8 mouse cellular contexts compared by ENCODE assay signal in genomic region chrX:140456279-140456731, GRCm38 (mm10). TPM values are rescaled to one million over a fixed set of nuclear protein-coding genes. Genes with fewer than 3 reads are reported as not detected.
A peak's percentile ranks its signal among the peaks of the same experiment; 100 is the strongest.
DNase-seq lines count a peak whose midpoint lies in the region; ATAC-seq and TF ChIP-seq lines count a peak whose summit lies in the region.

Gene Prps1, plus strand, starts transcription at chrX:140456613.

- peak; percentile 95 to 99 for ATAC-seq in hematopoietic stem cell, adult 5-6 weeks (replicated peaks in 1 of 2; ENCODE audit: insufficient read depth in 1 of 2, low FRiP score in 2 of 2, low TSS enrichment in 1 of 2, low read depth in 1 of 2, poor library complexity in 2 of 2, severe bottlenecking in 2 of 2)
- peak; percentile 97 for ATAC-seq in lung, embryonic 16.5 days (ENCODE audit: low read depth)

- peak within 1 kb of the TSS; percentile 91 for H3K9ac ChIP-seq in MEL (ENCODE audit: control insufficient read depth, low read depth, low read length, poor library complexity, severe bottlenecking)
- peak within 1 kb of the TSS; percentile 64 for H3K9ac ChIP-seq in lung, embryonic 16.5 days (ENCODE audit: low read length)

- peaks cover 0 to 14% of the 10 kb centered on the region in 2 experiments; a peak in 2 of 4 replicates for H3K36me3 ChIP-seq in MEL (ENCODE audit: control insufficient read depth in 1 of 2, insufficient read depth in 2 of 2, low read length in 2 of 2)
- H3K36me3 ChIP-seq in lung, embryonic 16.5 days (ENCODE audit: control insufficient read depth, insufficient read depth, low read length), result no peaks in the 10 kb centered on the region

- peak within 1 kb of the TSS; percentile 83 to 95 for H3K4me3 ChIP-seq in MEL (ENCODE audit: control insufficient read depth in 1 of 2, insufficient read depth in 1 of 2, low read depth in 2 of 2, low read length in 2 of 2)
- H3K4me3 ChIP-seq in cerebellum, adult 2 months (replicated peaks; ENCODE audit: insufficient read depth, low read depth, low read length), result peak within 1 kb of the TSS; percentile 90
- H3K4me3 ChIP-seq in lung, embryonic 16.5 days (ENCODE audit: low read length), result peak within 1 kb of the TSS; percentile 62

- peak within 1 kb of the TSS; percentile 71 for H3K4me2 ChIP-seq in lung, embryonic 16.5 days (ENCODE audit: low read depth, low read length)

- TF ChIP-seq RAD21 in MEL (IDR thresholded peaks at IDR 0.05; ENCODE audit: low read depth, low read length), result no peak

- peaks cover 3 to 5% of the 10 kb centered on the region in 2 experiments; a peak in 2 of 4 replicates for H3K4me1 ChIP-seq in MEL (ENCODE audit: control insufficient read depth in 1 of 2, insufficient read depth in 2 of 2, low read length in 2 of 2)
- H3K4me1 ChIP-seq in cerebellum, adult 2 months (ENCODE audit: control insufficient read depth, insufficient read depth, low read length), result no peaks in the 10 kb centered on the region
- H3K4me1 ChIP-seq in lung, embryonic 16.5 days (replicated peaks; ENCODE audit: control insufficient read depth, insufficient read depth, low read length), result no peaks in the 10 kb centered on the region

- peak; percentile 79 to 96 for TF ChIP-seq POLR2A in MEL (IDR thresholded peaks at IDR 0.05; ENCODE audit: control insufficient read depth in 1 of 2, insufficient read depth in 1 of 2, low read depth in 1 of 2, low read length in 2 of 2, poor library complexity in 1 of 2)
- TF ChIP-seq POLR2A in cerebellum, adult 2 months (IDR thresholded peaks at IDR 0.05; ENCODE audit: borderline replicate concordance, insufficient read depth, low read length), result peak; percentile 64; the same call in 1 of the 2 replicates

- TF ChIP-seq CTCF in MEL (IDR thresholded peaks at IDR 0.05 in 2 of 3, conservative IDR thresholded peaks at IDR 0.05 in 1 of 3; ENCODE audit: control insufficient read depth in 1 of 3, insufficient read depth in 1 of 3, low read depth in 2 of 3, low read length in 3 of 3, poor library complexity in 1 of 3, severe bottlenecking in 1 of 3), result no peak
- no peak for TF ChIP-seq CTCF in cerebellum, adult 2 months (IDR thresholded peaks at IDR 0.05; ENCODE audit: borderline replicate concordance, insufficient read depth, low read depth, low read length)

- no peaks in the 10 kb centered on the region for H3K9me3 ChIP-seq in MEL (replicated peaks; ENCODE audit: insufficient read depth, low read length)
- no peaks in the 10 kb centered on the region for H3K9me3 ChIP-seq in lung, embryonic 16.5 days (ENCODE audit: control insufficient read depth, low read length)

- 14% methylated on average over 26 of the region's 26 CpGs for WGBS in cerebellum, adult 2 months
- whole genome bisulfite sequencing in lung, embryonic 16.5 days, result 22% methylated on average over 26 of the region's 26 CpGs

- no peaks in the 10 kb centered on the region; a peak in 1 of 4 replicates for H3K27me3 ChIP-seq in MEL (ENCODE audit: control insufficient read depth in 1 of 2, insufficient read depth in 2 of 2, low read length in 2 of 2)
- H3K27me3 ChIP-seq in cerebellum, adult 2 months (ENCODE audit: control insufficient read depth, insufficient read depth, low read length), result no peaks in the 10 kb centered on the region
- H3K27me3 ChIP-seq in lung, embryonic 16.5 days (ENCODE audit: control insufficient read depth, insufficient read depth, low read depth, low read length), result 0 out of 2 replicates have a peak, but pooled peaks cover 3% of the 10 kb centered on the region

- 0 out of 4 replicates have a peak, but pooled peaks of 1 of the 2 experiments have one; percentile 14 for TF ChIP-seq EP300 in MEL (IDR thresholded peaks at IDR 0.05; ENCODE audit: low read depth in 1 of 2, low read length in 2 of 2)

- peak within 1 kb of the TSS; percentile 64 for H3K27ac ChIP-seq in MEL (ENCODE audit: control insufficient read depth, low read depth, low read length)
- H3K27ac ChIP-seq in cerebellum, adult 2 months (ENCODE audit: insufficient read depth, low read length), result peak within 1 kb of the TSS; percentile 35; the same call in 1 of the 2 replicates
- H3K27ac ChIP-seq in lung, embryonic 16.5 days (ENCODE audit: low read length), result no peak within 1 kb of the TSS

- peak; percentile 96 for DNase-seq in MEL (ENCODE audit: low read depth, low spot score)
- peak; percentile 83 to 84 for DNase-seq in cerebellum, adult 2 months
- peak; percentile 86 for DNase-seq in forelimb bud, embryonic 11.5 days (ENCODE audit: low read depth, low spot score)
- peak; percentile 47 for DNase-seq in layer of hippocampus, adult 9-10 months (ENCODE audit: low spot score)
- DNase-seq in ovary, postnatal 10 days (ENCODE audit: low spot score), result peak; percentile 50
- peak; percentile 77 to 88 for DNase-seq in thymus, postnatal 10 days (ENCODE audit: low spot score in 2 of 2)

- peaks cover 44% of the 10 kb centered on the region for H3K79me2 ChIP-seq in MEL (ENCODE audit: control insufficient read depth, insufficient read depth, low read length, poor library complexity)

TF ChIP-seq in MEL, 35 proteins besides CTCF, POLR2A, EP300 and RAD21:
- TF ChIP-seq GATA1 (IDR thresholded peaks at IDR 0.05; ENCODE audit: low read depth, low read length), result peak; percentile 45; the same call in 1 of the 2 replicates
- no peak; the same call in 1 of the 2 replicates for TF ChIP-seq ETS1 (IDR thresholded peaks at IDR 0.05; ENCODE audit: low read depth, low read length)
- TF ChIP-seq JUND (IDR thresholded peaks at IDR 0.05; ENCODE audit: low read depth, low read length), result no peak
- TF ChIP-seq UBTF (IDR thresholded peaks at IDR 0.05; ENCODE audit: borderline replicate concordance, insufficient read depth, low read depth, low read length), result no peak
- 0 out of 2 replicates have a peak, but pooled peaks have one; percentile 17 for TF ChIP-seq RCOR1 (IDR thresholded peaks at IDR 0.05; ENCODE audit: low read depth, low read length)
- no peak for TF ChIP-seq ZC3H11A (IDR thresholded peaks at IDR 0.05; ENCODE audit: low read depth, low read length)
- TF ChIP-seq POLR2AphosphoS5 (IDR thresholded peaks at IDR 0.05; ENCODE audit: borderline replicate concordance, low read depth, low read length), result no peak
- peak; percentile 68; the same call in 1 of the 2 replicates for TF ChIP-seq HCFC1 (IDR thresholded peaks at IDR 0.05; ENCODE audit: low read depth, low read length)
- no peak for TF ChIP-seq TAL1 (IDR thresholded peaks at IDR 0.05; ENCODE audit: low read length)
- TF ChIP-seq MXI1 (IDR thresholded peaks at IDR 0.05; ENCODE audit: low read depth, low read length), result no peak
- no peak for TF ChIP-seq ZKSCAN1 (IDR thresholded peaks at IDR 0.05; ENCODE audit: low read depth, low read length)
- TF ChIP-seq MEF2A (IDR thresholded peaks at IDR 0.05; ENCODE audit: extremely low read depth, insufficient replicate concordance, low read depth, low read length, poor library complexity, severe bottlenecking), result no peak
- TF ChIP-seq TCF12 (IDR thresholded peaks at IDR 0.05; ENCODE audit: low read depth, low read length), result 0 out of 2 replicates have a peak, but pooled peaks have one; percentile 24
- peak; percentile 84 for TF ChIP-seq SIN3A (IDR thresholded peaks at IDR 0.05; ENCODE audit: low read length)
- TF ChIP-seq BHLHE40 (IDR thresholded peaks at IDR 0.05; ENCODE audit: borderline replicate concordance, low read depth, low read length), result no peak
- peak; percentile 90 for TF ChIP-seq POLR2AphosphoS2 (IDR thresholded peaks at IDR 0.05; ENCODE audit: low read length)
- peak; percentile 82 for TF ChIP-seq ELF1 (IDR thresholded peaks at IDR 0.05; ENCODE audit: low read depth, low read length)
- peak; percentile 85 for TF ChIP-seq NELFE (IDR thresholded peaks at IDR 0.05; ENCODE audit: low read depth, low read length)
- peak; percentile 84 for TF ChIP-seq ZMIZ1 (IDR thresholded peaks at IDR 0.05; ENCODE audit: low read depth, low read length)
- no peak for TF ChIP-seq MAZ (IDR thresholded peaks at IDR 0.05; ENCODE audit: low read depth, low read length)
- peak; percentile 78 for TF ChIP-seq NRF1 (IDR thresholded peaks at IDR 0.05; ENCODE audit: insufficient read depth, low read depth, low read length, poor library complexity, severe bottlenecking)
- TF ChIP-seq MYB (IDR thresholded peaks at IDR 0.05; ENCODE audit: low read depth, low read length), result no peak
- peak; percentile 85 for TF ChIP-seq E2F4 (IDR thresholded peaks at IDR 0.05; ENCODE audit: borderline replicate concordance, low read depth, low read length)
- peak; percentile 27; the same call in 1 of the 2 replicates for TF ChIP-seq ZNF384 (IDR thresholded peaks at IDR 0.05; ENCODE audit: low read depth, low read length)
- no peak for TF ChIP-seq GABPA (IDR thresholded peaks at IDR 0.05; ENCODE audit: low read depth, low read length)
- no peak for TF ChIP-seq MYC (IDR thresholded peaks at IDR 0.05; ENCODE audit: low read depth, low read length)
- TF ChIP-seq USF2 (IDR thresholded peaks at IDR 0.05; ENCODE audit: borderline replicate concordance in 1 of 2, insufficient read depth in 1 of 2, low read depth in 1 of 2, low read length in 2 of 2), result no peak
- TF ChIP-seq MAX (IDR thresholded peaks at IDR 0.05; ENCODE audit: low read length), result peak; percentile 33
- peak; percentile 98 for TF ChIP-seq TBP (IDR thresholded peaks at IDR 0.05; ENCODE audit: low read depth, low read length)
- no peak for TF ChIP-seq USF1 (IDR thresholded peaks at IDR 0.05; ENCODE audit: low read depth, low read length)

RNA-seq across cellular contexts. Expression of gene Prps1, which starts in this region (rescaled TPM):
- total RNA-seq in MEL (2012; rRNA removed), result 110 and 113 TPM in 2 replicates
- polyA plus RNA-seq in MEL (2012; ENCODE audit: insufficient read depth in 1 of 2, insufficient read length in 2 of 2, low read depth in 1 of 2, low replicate concordance in 2 of 2, missing spikeins in 1 of 2), result 100 to 1,000 TPM in 1 of 2 experiments, not detected in 1; 172 TPM
- 48.9 and 52.2 TPM in 2 replicates for polyA plus RNA-seq in cerebellum, adult 2 months (2012; rRNA removed)
- total RNA-seq in hematopoietic stem cell, adult 5-6 weeks (2017), result 43.8 and 57.8 TPM in 2 replicates
- 33.4 and 35.0 TPM in 2 replicates for polyA plus RNA-seq in lung, embryonic 16.5 days (2015; fragmentation: Nextera tagmentation; extraction: Ambion mirVana)
